Mouse (Mus musculus) cerebellum, adult 2 months (tissue): ENCODE results near the gene Tuba1c. TPM values are rescaled to one million over a fixed set of nuclear protein-coding genes. Genes with fewer than 3 reads are reported as not detected.

ENCODE experiments used
- DNase-seq, 2 experiments: peaks; one replicate each; pipeline ENCODE4 v3.0.0; 2021
- H3K27ac ChIP-seq: fragments of 200-500 bp; 2 replicates; pipeline ENCODE4 v1.5.1; 2012; ENCODE audit warnings: low read length, control low read depth, inconsistent platforms; ENCODE audit not compliant: insufficient read depth
- H3K27me3 ChIP-seq: fragments of 200-500 bp; 2 replicates; pipeline ENCODE4 v1.6.1; 2012; ENCODE audit warnings: inconsistent platforms, mild to moderate bottlenecking, low read length, moderate library complexity; ENCODE audit not compliant: control insufficient read depth, insufficient read depth
- H3K4me1 ChIP-seq: fragments of 200-500 bp; 2 replicates; pipeline ENCODE4 v1.6.1; 2011; ENCODE audit warnings: low read length; ENCODE audit not compliant: control insufficient read depth, insufficient read depth
- H3K4me3 ChIP-seq: fragments of 200-500 bp; replicated peaks from 2 replicates; pipeline ENCODE3; 2011; ENCODE audit warnings: mild to moderate bottlenecking, low read depth, low read length, control low read depth; ENCODE audit not compliant: insufficient read depth
- CTCF ChIP-seq: fragments of 200-500 bp; IDR thresholded peaks from 2 replicates; pipeline ENCODE4 v1.5.1; 2011; ENCODE audit warnings: low read depth, mild to moderate bottlenecking, control low read depth, low read length, moderate library complexity, borderline replicate concordance; ENCODE audit not compliant: insufficient read depth
- POLR2A ChIP-seq: fragments of 200-500 bp; IDR thresholded peaks from 2 replicates; pipeline ENCODE4 v1.6.1; 2011; ENCODE audit warnings: low read length, control low read depth, borderline replicate concordance; ENCODE audit not compliant: insufficient read depth
- WGBS: fragments of 180-500 bp; shearing (Covaris S2); methylation state at CpG from one replicate; pipeline ENCODE4 v1.1.7; 2018; 5-methylcytosine and 5-hydroxymethylcytosine counted together
- polyA plus RNA-seq: library from polyadenylated mRNA; depleted of rRNA; stranded (reverse); fragments of >200 nt; gene quantifications from 2 replicates; pipeline ENCODE4 v1.2.3, GENCODE M21; 2012

Tuba1c gene
- polyA plus RNA-seq, 1 experiment: 6.4 TPM

GRCm38 (mm10) chr15:98992086-98992912 lies 37.4 kb upstream of the Tuba1c start:
- TF ChIP-seq CTCF: no peak
- TF ChIP-seq POLR2A: peak; percentile 52; the same call in 1 of the 2 replicates
- Histone ChIP-seq H3K4me1 (peaks cover 10% of the 10 kb centered on the region), H3K27me3 (no peaks in the 10 kb centered on the region), H3K27ac (peak overlapping the region; percentile 82), H3K4me3 (peak overlapping the region; percentile 32)
- 7% methylated on average over 17 of the region's 17 CpGs for WGBS
- DNase-seq: peak; percentile 71 to 82

GRCm38 (mm10) chr15:98993093-98993793 lies 36.4 kb upstream of the Tuba1c start:
- no peaks in the 10 kb centered on the region for H3K27me3 ChIP-seq
- WGBS: under 1% methylated on average over 35 of the region's 35 CpGs
- H3K4me3 ChIP-seq: peak overlapping the region; percentile 59
- DNase-seq: peak; percentile 92 to 96
- H3K27ac ChIP-seq: peak overlapping the region; percentile 82
- TF ChIP-seq POLR2A (peak; percentile 55; the same call in 1 of the 2 replicates), CTCF (peak; percentile 85)
- peaks cover 10% of the 10 kb centered on the region for H3K4me1 ChIP-seq

- Histone ChIP-seq H3K4me3 (no peak overlapping the region), H3K4me1 (peaks cover 10% of the 10 kb centered on the region), H3K27ac (no peak overlapping the region), H3K27me3 (no peaks in the 10 kb centered on the region)
- under 1% methylated on average over 11 of the region's 11 CpGs for WGBS
- TF ChIP-seq CTCF (peak; percentile 89), POLR2A (no peak)
- DNase-seq: peak; percentile 86 to 88
Observed at GRCm38 (mm10) chr15:98993865-98994264, 35.8 kb upstream of the Tuba1c start.

GRCm38 (mm10) chr15:98994957-98995520 lies 34.7 kb upstream of the Tuba1c start:
- DNase-seq: no peak
- WGBS: 90% methylated on average over 9 of the region's 9 CpGs
- Histone ChIP-seq H3K4me1 (peaks cover 10% of the 10 kb centered on the region), H3K4me3 (no peak overlapping the region), H3K27ac (no peak overlapping the region), H3K27me3 (no peaks in the 10 kb centered on the region)
- TF ChIP-seq POLR2A: no peak
- no peak for TF ChIP-seq CTCF

GRCm38 (mm10) chr15:98996840-98997239 lies 32.9 kb upstream of the Tuba1c start:
- no peak overlapping the region for H3K27ac ChIP-seq
- no peak overlapping the region for H3K4me3 ChIP-seq
- peaks cover 6% of the 10 kb centered on the region for H3K4me1 ChIP-seq
- WGBS: 49% methylated on average over 7 of the region's 7 CpGs
- H3K27me3 ChIP-seq: no peaks in the 10 kb centered on the region
- DNase-seq: no peak
- no peak for TF ChIP-seq POLR2A
- TF ChIP-seq CTCF: no peak

GRCm38 (mm10) chr15:98997938-98998774 lies 31.5 kb upstream of the Tuba1c start:
- 56% methylated on average over 13 of the region's 13 CpGs for WGBS
- no peak for DNase-seq
- no peak overlapping the region for H3K4me3 ChIP-seq

GRCm38 (mm10) chr15:98998775-98999157 lies 30.9 kb upstream of the Tuba1c start:
- H3K4me1 ChIP-seq: no peaks in the 10 kb centered on the region; the same call in 1 of the 2 replicates
- DNase-seq: no peak
- no peaks in the 10 kb centered on the region for H3K27me3 ChIP-seq
- H3K4me3 ChIP-seq: no peak overlapping the region
- TF ChIP-seq CTCF (no peak), POLR2A (no peak)
- WGBS: 52% methylated on average over 6 of the region's 6 CpGs
- H3K27ac ChIP-seq: no peak overlapping the region

More at GRCm38 (mm10) chr15:98997938-98998774, 31.5 kb upstream of the Tuba1c start:
- Histone ChIP-seq H3K4me1 (no peaks in the 10 kb centered on the region; the same call in 1 of the 2 replicates), H3K27ac (no peak overlapping the region), H3K27me3 (no peaks in the 10 kb centered on the region)
- TF ChIP-seq CTCF (no peak), POLR2A (no peak)
